Mouse (Mus musculus) ES-Bruce4 (cell line): ENCODE results near the gene Sun2. TPM values are rescaled to one million over a fixed set of nuclear protein-coding genes. Genes with fewer than 3 reads are reported as not detected.

ENCODE experiments used
- H3K27ac ChIP-seq: 2 replicates; pipeline ENCODE4 v1.5.1; 2012; ENCODE audit warnings: low read length, inconsistent platforms; ENCODE audit not compliant: insufficient read depth
- H3K27me3 ChIP-seq: 2 replicates; pipeline ENCODE4 v1.6.1; 2012; ENCODE audit warnings: mild to moderate bottlenecking, low read length, inconsistent platforms; ENCODE audit not compliant: control insufficient read depth, poor library complexity, insufficient read depth, severe bottlenecking
- H3K36me3 ChIP-seq: 2 replicates; pipeline ENCODE4 v1.6.1; 2012; ENCODE audit warnings: inconsistent platforms, mild to moderate bottlenecking, low read length, moderate library complexity; ENCODE audit not compliant: control insufficient read depth, poor library complexity, insufficient read depth, severe bottlenecking
- H3K4me1 ChIP-seq: one replicate; pipeline ENCODE4 v1.8.1; 2011; ENCODE audit warnings: low read length; ENCODE audit not compliant: control insufficient read depth, insufficient read depth
- H3K4me3 ChIP-seq: 2 replicates; pipeline ENCODE4 v1.5.1; 2011; ENCODE audit warnings: low read depth, mild to moderate bottlenecking, low read length
- H3K9ac ChIP-seq: 2 replicates; pipeline ENCODE4 v1.6.1; 2012; ENCODE audit warnings: low read depth, mild to moderate bottlenecking, inconsistent platforms; ENCODE audit not compliant: poor library complexity, severe bottlenecking
- H3K9me3 ChIP-seq: replicated peaks from 2 replicates; pipeline ENCODE4 v1.6.1; 2012; ENCODE audit warnings: mild to moderate bottlenecking, low read length, inconsistent platforms; ENCODE audit not compliant: control insufficient read depth, poor library complexity, insufficient read depth, severe bottlenecking
- CTCF ChIP-seq: IDR thresholded peaks from one replicate; pipeline ENCODE4 v1.8.1; 2011; ENCODE audit warnings: low read depth, low read length
- EP300 ChIP-seq: IDR thresholded peaks from 2 replicates; pipeline ENCODE4 v1.6.1; 2011; ENCODE audit warnings: low read depth, low read length; ENCODE audit not compliant: insufficient read depth
- POLR2A ChIP-seq: IDR thresholded peaks from one replicate; pipeline ENCODE4 v1.8.1; 2011; ENCODE audit warnings: low read length; ENCODE audit not compliant: insufficient read depth
- polyA plus RNA-seq: library from polyadenylated mRNA; stranded (reverse); fragments of >200 nt; gene quantifications from 2 replicates; pipeline ENCODE4 v1.2.4, GENCODE M21; 2011; ENCODE audit warnings: low read depth; ENCODE audit not compliant: missing spikeins, insufficient read depth, insufficient read length

Sun2 gene
- polyA plus RNA-seq, 1 experiment: 7.8 TPM

- H3K27me3 ChIP-seq: no peaks in the 10 kb centered on the region
- H3K27ac ChIP-seq: no peak overlapping the region
- TF ChIP-seq EP300 (no peak), CTCF (no peak), POLR2A (no peak)
- H3K9me3 ChIP-seq: no peaks in the 10 kb centered on the region
- H3K9ac ChIP-seq: no peak overlapping the region
- no peaks in the 10 kb centered on the region for H3K36me3 ChIP-seq
- H3K4me1 ChIP-seq: no peaks in the 10 kb centered on the region
- H3K4me3 ChIP-seq: no peak overlapping the region
Observed at GRCm38 (mm10) chr15:79727840-79728239, 14.5 kb downstream of the Sun2 start.

DNA sequence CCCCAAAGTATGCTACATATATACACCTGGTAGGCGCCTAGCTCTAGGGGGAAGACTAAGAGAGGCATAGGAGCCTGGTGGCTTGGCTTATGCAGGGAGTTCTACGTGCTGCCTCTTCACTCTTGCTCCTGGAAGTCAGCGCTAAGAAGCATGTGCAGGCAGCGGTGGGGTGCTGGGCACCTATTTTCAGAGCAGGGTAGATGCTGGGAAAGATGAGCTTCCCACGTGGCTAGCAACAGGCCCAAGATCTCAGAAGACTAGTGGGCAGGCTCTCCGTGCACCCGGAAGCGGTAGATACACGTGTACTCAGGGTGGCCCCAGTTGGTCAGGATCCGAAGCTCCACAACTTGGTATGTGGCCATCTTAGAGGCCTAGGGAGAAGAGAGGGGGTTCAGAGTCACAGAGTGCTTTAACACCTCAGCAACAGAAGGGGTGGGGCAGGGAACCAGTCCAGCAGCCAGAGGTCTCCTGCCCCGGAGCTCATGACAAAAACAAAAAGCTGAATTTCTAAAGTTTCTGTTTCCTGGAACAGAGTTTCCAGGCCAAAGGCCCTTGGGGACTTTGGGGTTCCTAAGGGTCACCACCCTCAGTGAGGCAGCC, 17.0 kb downstream of the Sun2 start:
- H3K36me3 ChIP-seq: no peaks in the 10 kb centered on the region
- no peaks in the 10 kb centered on the region for H3K27me3 ChIP-seq
- no peak overlapping the region for H3K9ac ChIP-seq
- no peak overlapping the region for H3K4me3 ChIP-seq
- H3K4me1 ChIP-seq: no peaks in the 10 kb centered on the region
- H3K27ac ChIP-seq: no peak overlapping the region
- H3K9me3 ChIP-seq: no peaks in the 10 kb centered on the region
- no peak for TF ChIP-seq CTCF
- TF ChIP-seq POLR2A: no peak
- no peak for TF ChIP-seq EP300

GRCm38 (mm10) chr15:79723439-79723838, 18.9 kb downstream of the Sun2 start:
- TF ChIP-seq EP300 (no peak), CTCF (peak; percentile 74)
- no peak overlapping the region for H3K9ac ChIP-seq
- H3K27ac ChIP-seq: no peak overlapping the region
- H3K9me3 ChIP-seq: no peaks in the 10 kb centered on the region
- H3K27me3 ChIP-seq: no peaks in the 10 kb centered on the region
- H3K4me1 ChIP-seq: no peaks in the 10 kb centered on the region
- no peak overlapping the region for H3K4me3 ChIP-seq
- H3K36me3 ChIP-seq: peaks cover 3% of the 10 kb centered on the region; the same call in 1 of the 2 replicates

DNA sequence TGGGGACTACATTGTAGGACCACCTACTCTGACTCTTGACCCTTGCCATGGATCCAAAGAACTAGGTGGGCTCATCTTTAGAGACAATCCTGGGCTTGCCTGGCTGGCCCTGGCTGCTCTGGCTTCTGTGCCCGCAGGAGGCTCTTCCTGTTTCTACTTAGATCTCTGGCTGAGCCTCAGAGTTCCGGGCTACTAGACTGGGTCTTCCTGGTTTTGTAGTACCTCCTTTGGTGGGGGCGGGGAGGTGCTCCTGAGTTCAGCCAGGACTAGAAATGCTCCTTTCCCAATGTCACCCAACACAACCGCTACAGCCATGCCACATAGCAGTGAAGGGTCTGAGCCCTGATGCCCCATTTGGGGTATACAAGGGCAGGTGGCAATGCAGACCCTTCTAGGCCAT, 21.5 kb downstream of the Sun2 start:
- H3K9ac ChIP-seq: no peak overlapping the region
- H3K27me3 ChIP-seq: no peaks in the 10 kb centered on the region
- H3K27ac ChIP-seq: no peak overlapping the region
- no peak overlapping the region for H3K4me3 ChIP-seq
- no peaks in the 10 kb centered on the region for H3K4me1 ChIP-seq
- peaks cover 3% of the 10 kb centered on the region; the same call in 1 of the 2 replicates for H3K36me3 ChIP-seq
- no peak for TF ChIP-seq CTCF
- no peak for TF ChIP-seq POLR2A
- TF ChIP-seq EP300: no peak
- no peaks in the 10 kb centered on the region for H3K9me3 ChIP-seq

DNA sequence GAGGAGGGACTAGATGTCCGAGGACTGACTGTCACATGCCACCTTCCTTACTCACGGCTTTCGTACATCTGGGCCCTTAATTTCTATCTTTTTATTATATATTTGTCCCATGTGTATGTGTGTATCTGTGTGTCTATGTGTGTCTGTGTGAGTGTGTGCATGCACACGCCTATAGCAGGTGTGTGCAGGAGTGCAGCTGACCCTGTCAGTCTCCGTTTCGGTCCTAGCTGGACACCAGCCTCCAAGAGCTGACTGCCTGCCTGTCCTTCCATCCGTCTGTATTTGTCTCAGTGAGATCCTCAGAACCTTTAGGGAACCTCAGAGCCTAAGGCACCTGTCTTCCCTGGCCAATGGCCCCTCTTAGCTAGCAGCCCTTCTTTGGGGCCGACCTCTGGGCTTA, 22.1 kb downstream of the Sun2 start:
- Histone ChIP-seq H3K4me3 (no peak overlapping the region), H3K27ac (no peak overlapping the region), H3K9me3 (no peaks in the 10 kb centered on the region), H3K4me1 (no peaks in the 10 kb centered on the region), H3K9ac (no peak overlapping the region), H3K27me3 (no peaks in the 10 kb centered on the region), H3K36me3 (peaks cover 3% of the 10 kb centered on the region; the same call in 1 of the 2 replicates)
- TF ChIP-seq POLR2A (no peak), EP300 (no peak), CTCF (no peak)

- no peaks in the 10 kb centered on the region for H3K27me3 ChIP-seq
- H3K9ac ChIP-seq: no peak overlapping the region
- H3K9me3 ChIP-seq: no peaks in the 10 kb centered on the region
- H3K4me3 ChIP-seq: no peak overlapping the region
- no peaks in the 10 kb centered on the region for H3K4me1 ChIP-seq
- H3K27ac ChIP-seq: no peak overlapping the region
- TF ChIP-seq POLR2A (no peak), EP300 (no peak), CTCF (no peak)
- H3K36me3 ChIP-seq: peaks cover 5% of the 10 kb centered on the region
Observed at GRCm38 (mm10) chr15:79716710-79717109, 25.6 kb downstream of the Sun2 start.
